Mouse (Mus musculus): ENCODE data around the gene Tox2.

GRCm38 (mm10) chr2:163187552-163187951, 15.4 kb upstream of the Tox2 start:
- no peak for TF ChIP-seq GATA1 (IDR thresholded peaks at IDR 0.05; ENCODE audit: low read length)
- TF ChIP-seq TAL1 (IDR thresholded peaks at IDR 0.05; ENCODE audit: low read length), result no peak

All from erythroblast, embryonic 14.5 days (primary cell).